ENCODE assay signal across 9 mouse cellular contexts in genomic region chr2:17702481-17703169, GRCm38 (mm10). TPM values are rescaled to one million over a fixed set of nuclear protein-coding genes. Genes with fewer than 3 reads are reported as not detected.
DNase-seq lines count a peak whose midpoint lies in the region; ATAC-seq lines count a peak whose summit lies in the region.
"Had no signal": no experiment of that assay in that cellular context is flagged by ENCODE, and none has a peak within 500 bp of the region (broad histone marks: within the 10 kb centered on the region; RNA-seq: fewer than 3 reads in every experiment).

No protein-coding gene starts in this region.

- ATAC-seq in hindbrain, embryonic 16.5 days = peak; percentile 66

- no peak overlapping the region for H3K27ac ChIP-seq in embryonic facial prominence, embryonic 10.5 days (replicated peaks)
- peak overlapping the region; percentile 54; the same call in 1 of the 2 replicates for H3K27ac ChIP-seq in hindbrain, embryonic 16.5 days (ENCODE audit: low read depth, low read length)
- H3K27ac ChIP-seq: liver, embryonic 15.5 days had no signal

- H3K27me3 ChIP-seq in embryonic facial prominence, embryonic 10.5 days (replicated peaks; ENCODE audit: low read depth, poor library complexity, severe bottlenecking) = no peaks in the 10 kb centered on the region
- H3K27me3 ChIP-seq in hindbrain, embryonic 16.5 days (replicated peaks; ENCODE audit: control insufficient read depth, insufficient read depth, low read length) = no peaks in the 10 kb centered on the region
- H3K27me3 ChIP-seq: liver, embryonic 15.5 days had no signal

- peak; percentile 9 for DNase-seq in T-cell, adult 2 months (ENCODE audit: low spot score)
- peak; percentile 21 for DNase-seq in embryonic facial prominence, embryonic 10.5 days (ENCODE audit: low spot score)
- peak; percentile 49 for DNase-seq in retina, postnatal 1 day
- DNase-seq in testis, postnatal 10 days (ENCODE audit: low spot score) = no peak
- DNase-seq in cerebellum, adult 8-10 months = no peak
- no peak for DNase-seq in c-Kit-positive CD71-positive TER-119-positive erythroid progenitor cells, embryonic 14.5 days (ENCODE audit: low spot score)
- DNase-seq: gastrocnemius, postnatal 10 days had no signal

- no peaks in the 10 kb centered on the region for H3K36me3 ChIP-seq in embryonic facial prominence, embryonic 10.5 days (replicated peaks)
- no peaks in the 10 kb centered on the region for H3K36me3 ChIP-seq in hindbrain, embryonic 16.5 days (ENCODE audit: control insufficient read depth, insufficient read depth, low read length)
- H3K36me3 ChIP-seq: liver, embryonic 15.5 days had no signal

- no peak overlapping the region for H3K9ac ChIP-seq in hindbrain, embryonic 16.5 days (ENCODE audit: low read depth, low read length)
- H3K9ac ChIP-seq: liver, embryonic 15.5 days had no signal

- 61% methylated on average over 7 of the region's 7 CpGs for WGBS in embryonic facial prominence, embryonic 10.5 days
- 41% methylated on average over 7 of the region's 7 CpGs for WGBS in hindbrain, embryonic 16.5 days

- no peak overlapping the region for H3K4me3 ChIP-seq in embryonic facial prominence, embryonic 10.5 days
- H3K4me3 ChIP-seq in hindbrain, embryonic 16.5 days (ENCODE audit: low read length) = no peak overlapping the region
- H3K4me3 ChIP-seq: liver, embryonic 15.5 days had no signal

- H3K4me2 ChIP-seq in hindbrain, embryonic 16.5 days (ENCODE audit: low read length) = no peak overlapping the region
- H3K4me2 ChIP-seq: liver, embryonic 15.5 days had no signal

- H3K9me3 ChIP-seq in embryonic facial prominence, embryonic 10.5 days = no peaks in the 10 kb centered on the region
- H3K9me3 ChIP-seq in hindbrain, embryonic 16.5 days (ENCODE audit: control insufficient read depth, low read length) = no peaks in the 10 kb centered on the region
- H3K9me3 ChIP-seq: liver, embryonic 15.5 days had no signal

- peaks cover 23% of the 10 kb centered on the region for H3K4me1 ChIP-seq in embryonic facial prominence, embryonic 10.5 days
- peaks cover 7% of the 10 kb centered on the region for H3K4me1 ChIP-seq in hindbrain, embryonic 16.5 days (ENCODE audit: control insufficient read depth, insufficient read depth, low read depth, low read length)
- H3K4me1 ChIP-seq: liver, embryonic 15.5 days had no signal

RNA-seq across cellular contexts. Expression of gene Nebl, which starts 28.6 kb away (rescaled TPM):
- polyA plus RNA-seq in embryonic facial prominence, embryonic 10.5 days (2016; fragmentation: Nextera tagmentation; extraction: Ambion mirVana) = 6.6 and 6.7 TPM in 2 replicates
- 13.5 and 16.4 TPM in 2 replicates for polyA plus RNA-seq in hindbrain, embryonic 16.5 days (2015; fragmentation: Nextera tagmentation; extraction: Ambion mirVana)

Comparison
In these comparisons a context has a peak if more than half of its experiments do, and no peak if none do; other contexts are left out.
1. DNase-seq: peak in T-cell, adult 2 months (single experiment), embryonic facial prominence, embryonic 10.5 days (single experiment) and retina, postnatal 1 day (single experiment); none in testis, postnatal 10 days (single experiment), cerebellum, adult 8-10 months (single experiment) and c-Kit-positive CD71-positive TER-119-positive erythroid progenitor cells, embryonic 14.5 days (single experiment).